ENCODE assay signal across 35 mouse cellular contexts in the genomic region with DNA sequence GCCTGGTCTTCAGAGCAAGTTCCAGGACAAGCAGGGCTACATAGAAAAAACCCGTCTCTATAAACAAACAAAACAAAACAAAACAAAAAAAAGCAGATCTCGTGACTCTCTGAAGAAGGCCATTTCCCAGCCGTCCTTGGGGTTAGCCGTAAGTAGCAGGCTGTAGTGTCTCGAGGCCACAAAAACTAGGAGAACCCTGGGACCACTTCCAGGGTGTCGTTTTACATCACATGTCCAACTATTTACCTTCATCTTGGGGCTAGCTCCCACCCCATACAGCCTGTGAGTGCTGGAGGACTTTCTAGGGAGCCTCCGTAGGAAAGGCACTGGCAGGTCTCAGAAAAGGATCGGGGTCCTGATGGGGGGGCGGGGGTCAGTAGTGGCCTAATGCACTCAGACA. TPM values are rescaled to one million over a fixed set of nuclear protein-coding genes. Genes with fewer than 3 reads are reported as not detected.
DNase-seq lines count a peak whose midpoint lies in the region; ATAC-seq and TF ChIP-seq lines count a peak whose summit lies in the region.
"Had no signal": no experiment of that assay in that cellular context is flagged by ENCODE, and none has a peak within 500 bp of the region (broad histone marks: within the 10 kb centered on the region; RNA-seq: fewer than 3 reads in every experiment).

No protein-coding gene starts in this region.

- no peak overlapping the region for H3K4me3 ChIP-seq in forebrain, embryonic 10.5 days
- no peak overlapping the region for H3K4me3 ChIP-seq in forebrain, embryonic 12.5 days (replicated peaks)
- H3K4me3 ChIP-seq in lung, embryonic 14.5 days (ENCODE audit: low read depth, low read length), result no peak overlapping the region
- no peak overlapping the region for H3K4me3 ChIP-seq in lung, embryonic 15.5 days
- H3K4me3 ChIP-seq in midbrain, embryonic 15.5 days, result no peak overlapping the region
- H3K4me3 ChIP-seq: embryonic facial prominence, embryonic 15.5 days; heart, adult 2 months; heart, embryonic 15.5 days; kidney, embryonic 15.5 days; stomach, embryonic 15.5 days had no signal

- 63% methylated on average over 9 of the region's 9 CpGs for WGBS in forebrain, embryonic 10.5 days
- WGBS in forebrain, embryonic 12.5 days, result 55% methylated on average over 9 of the region's 9 CpGs
- WGBS in lung, embryonic 14.5 days, result 33% methylated on average over 9 of the region's 9 CpGs
- WGBS in lung, embryonic 15.5 days, result 23% methylated on average over 9 of the region's 9 CpGs
- WGBS in midbrain, embryonic 15.5 days, result 66% methylated on average over 9 of the region's 9 CpGs

- H3K36me3 ChIP-seq in forebrain, embryonic 10.5 days (replicated peaks), result no peaks in the 10 kb centered on the region
- no peaks in the 10 kb centered on the region for H3K36me3 ChIP-seq in forebrain, embryonic 12.5 days (replicated peaks)
- H3K36me3 ChIP-seq in lung, embryonic 14.5 days (ENCODE audit: insufficient read depth), result no peaks in the 10 kb centered on the region
- no peaks in the 10 kb centered on the region for H3K36me3 ChIP-seq in lung, embryonic 15.5 days
- no peaks in the 10 kb centered on the region for H3K36me3 ChIP-seq in midbrain, embryonic 15.5 days (replicated peaks)
- H3K36me3 ChIP-seq: embryonic facial prominence, embryonic 15.5 days; G1E; heart, embryonic 15.5 days; kidney, embryonic 15.5 days; stomach, embryonic 15.5 days had no signal

- no peaks in the 10 kb centered on the region for H3K9me3 ChIP-seq in forebrain, embryonic 10.5 days
- no peaks in the 10 kb centered on the region for H3K9me3 ChIP-seq in forebrain, embryonic 12.5 days
- H3K9me3 ChIP-seq in lung, embryonic 14.5 days (ENCODE audit: low read depth, low read length), result no peaks in the 10 kb centered on the region
- H3K9me3 ChIP-seq in lung, embryonic 15.5 days, result no peaks in the 10 kb centered on the region
- no peaks in the 10 kb centered on the region for H3K9me3 ChIP-seq in midbrain, embryonic 15.5 days
- H3K9me3 ChIP-seq: embryonic facial prominence, embryonic 15.5 days; G1E; heart, embryonic 15.5 days; kidney, embryonic 15.5 days; stomach, embryonic 15.5 days had no signal

- H3K9ac ChIP-seq in forebrain, embryonic 12.5 days, result no peak overlapping the region
- no peak overlapping the region for H3K9ac ChIP-seq in lung, embryonic 14.5 days
- no peak overlapping the region for H3K9ac ChIP-seq in lung, embryonic 15.5 days
- no peak overlapping the region for H3K9ac ChIP-seq in midbrain, embryonic 15.5 days
- H3K9ac ChIP-seq: embryonic facial prominence, embryonic 15.5 days; heart, embryonic 15.5 days; kidney, embryonic 15.5 days; liver, embryonic 14.5 days; stomach, embryonic 15.5 days had no signal

- peaks cover 7% of the 10 kb centered on the region for H3K4me1 ChIP-seq in forebrain, embryonic 10.5 days
- H3K4me1 ChIP-seq in forebrain, embryonic 12.5 days, result no peaks in the 10 kb centered on the region
- H3K4me1 ChIP-seq in lung, embryonic 14.5 days (ENCODE audit: insufficient read depth), result peaks cover 5% of the 10 kb centered on the region; the same call in 1 of the 2 replicates
- H3K4me1 ChIP-seq in lung, embryonic 15.5 days, result peaks cover 27% of the 10 kb centered on the region
- H3K4me1 ChIP-seq in midbrain, embryonic 15.5 days, result no peaks in the 10 kb centered on the region
- H3K4me1 ChIP-seq: embryonic facial prominence, embryonic 15.5 days; heart, embryonic 15.5 days; stomach, embryonic 15.5 days had no signal

- no peak for ATAC-seq in forebrain, embryonic 12.5 days (ENCODE audit: low FRiP score)
- ATAC-seq in lung, embryonic 14.5 days (ENCODE audit: insufficient read depth), result peak; percentile 53
- peak; percentile 48; the same call in 1 of the 2 replicates for ATAC-seq in lung, embryonic 15.5 days (ENCODE audit: borderline replicate concordance, extremely low read depth, low FRiP score, low TSS enrichment)
- ATAC-seq in midbrain, embryonic 15.5 days (replicated peaks), result no peak
- ATAC-seq: activated CD4-positive, CD25-positive, alpha-beta regulatory T cell, adult 4 months; forebrain, embryonic 16.5 days; hindbrain, embryonic 16.5 days had no signal

- no peak for TF ChIP-seq CTCF in lung, embryonic 14.5 days (IDR thresholded peaks at IDR 0.05; ENCODE audit: low read depth)

- 0 out of 2 replicates have a peak overlapping the region, but pooled peaks have one; percentile 21 for H3K27ac ChIP-seq in forebrain, embryonic 10.5 days
- no peak overlapping the region for H3K27ac ChIP-seq in forebrain, embryonic 12.5 days
- H3K27ac ChIP-seq in lung, embryonic 14.5 days (ENCODE audit: low read depth), result peak overlapping the region; percentile 21
- H3K27ac ChIP-seq in lung, embryonic 15.5 days, result peak overlapping the region; percentile 81
- no peak overlapping the region for H3K27ac ChIP-seq in midbrain, embryonic 15.5 days
- H3K27ac ChIP-seq: embryonic facial prominence, embryonic 15.5 days; heart, adult 2 months; heart, embryonic 15.5 days; kidney, embryonic 15.5 days; liver, embryonic 14.5 days; stomach, embryonic 15.5 days had no signal

- no peak overlapping the region for H3K4me2 ChIP-seq in forebrain, embryonic 12.5 days
- no peak overlapping the region for H3K4me2 ChIP-seq in lung, embryonic 14.5 days
- H3K4me2 ChIP-seq in lung, embryonic 15.5 days, result 0 out of 2 replicates have a peak overlapping the region, but pooled peaks have one; percentile 5
- H3K4me2 ChIP-seq in midbrain, embryonic 15.5 days, result no peak overlapping the region
- H3K4me2 ChIP-seq: embryonic facial prominence, embryonic 15.5 days; heart, embryonic 15.5 days; kidney, embryonic 15.5 days; midbrain, embryonic 11.5 days; stomach, embryonic 15.5 days had no signal

- no peaks in the 10 kb centered on the region for H3K27me3 ChIP-seq in forebrain, embryonic 10.5 days (ENCODE audit: poor library complexity, severe bottlenecking)
- H3K27me3 ChIP-seq in forebrain, embryonic 12.5 days, result no peaks in the 10 kb centered on the region
- no peaks in the 10 kb centered on the region for H3K27me3 ChIP-seq in lung, embryonic 14.5 days (ENCODE audit: insufficient read depth, low read length)
- no peaks in the 10 kb centered on the region for H3K27me3 ChIP-seq in lung, embryonic 15.5 days
- H3K27me3 ChIP-seq in midbrain, embryonic 15.5 days (replicated peaks), result no peaks in the 10 kb centered on the region; the same call in 1 of the 2 replicates
- H3K27me3 ChIP-seq: CH12.LX; embryonic facial prominence, embryonic 15.5 days; heart, embryonic 15.5 days; kidney, embryonic 15.5 days; stomach, embryonic 15.5 days had no signal

- no peak for DNase-seq in forebrain, embryonic 10.5 days (ENCODE audit: extremely low spot score, low spot score)
- DNase-seq in lung, embryonic 14.5 days, result peak; percentile 49
- DNase-seq in lung, postnatal 14 days, result no peak
- no peak for DNase-seq in layer of hippocampus, postnatal 36 days
- no peak for DNase-seq in Muller cell, postnatal 12 days (ENCODE audit: inconsistent ontology term)
- DNase-seq: B cell, adult 2 months; cerebellum, adult 11-12 months; cerebellum, postnatal 14 days; gastrocnemius, postnatal 25 days; heart, adult 2 months; heart, postnatal 36 days; kidney, postnatal 36 days; thymus, postnatal 4 days had no signal

RNA-seq across cellular contexts. Expression of gene Sftpb, which starts 0.9 kb away (rescaled TPM):
- not detected in 2 replicates for polyA plus RNA-seq in forebrain, embryonic 10.5 days (2016; fragmentation: Nextera tagmentation; extraction: Ambion mirVana)
- not detected in 2 replicates for polyA plus RNA-seq in forebrain, embryonic 12.5 days (2016; fragmentation: Nextera tagmentation; extraction: Ambion mirVana)
- 30.4 and 33.5 TPM in 2 replicates for polyA plus RNA-seq in lung, embryonic 14.5 days (2014; fragmentation: Nextera tagmentation; extraction: Ambion mirVana)
- polyA plus RNA-seq in lung, embryonic 15.5 days (2015; fragmentation: Nextera tagmentation; extraction: Ambion mirVana), result 73.4 and 93.8 TPM in 2 replicates
- total RNA-seq in layer of hippocampus, postnatal 36 days (2021), result not detected
- 0.23 and 0.51 TPM in 2 replicates for polyA plus RNA-seq in midbrain, embryonic 15.5 days (2015; fragmentation: Nextera tagmentation; extraction: Ambion mirVana)
- total RNA-seq: adrenal gland, postnatal 4 days; CH12.LX; G1E; gastrocnemius, postnatal 25 days; heart, adult 2 months; heart, postnatal 36 days; layer of hippocampus, adult 8-10 months; left cerebral cortex, adult 18-20 months; left cerebral cortex, postnatal 25 days; megakaryocyte progenitor cell, adult 5-6 weeks; monocyte, adult 5-6 weeks; neutrophil, adult 5-6 weeks had no signal
- polyA plus RNA-seq: activated CD4-positive, CD25-positive, alpha-beta regulatory T cell, adult 4 months; embryonic facial prominence, embryonic 15.5 days; G1E; kidney, embryonic 15.5 days; limb, embryonic 14.5 days; liver, embryonic 14.5 days; midbrain, embryonic 11.5 days had no signal

RNA-seq across cellular contexts. Expression of gene Usp39, which starts 41.5 kb away (rescaled TPM):
- 90.1 and 91.5 TPM in 2 replicates for polyA plus RNA-seq in forebrain, embryonic 10.5 days (2016; fragmentation: Nextera tagmentation; extraction: Ambion mirVana)
- polyA plus RNA-seq in forebrain, embryonic 12.5 days (2016; fragmentation: Nextera tagmentation; extraction: Ambion mirVana), result 74.0 and 76.4 TPM in 2 replicates
- polyA plus RNA-seq in lung, embryonic 14.5 days (2014; fragmentation: Nextera tagmentation; extraction: Ambion mirVana), result 69.0 and 73.7 TPM in 2 replicates
- polyA plus RNA-seq in lung, embryonic 15.5 days (2015; fragmentation: Nextera tagmentation; extraction: Ambion mirVana), result 45.1 and 49.6 TPM in 2 replicates
- 10 to 100 TPM; 31.3 to 35.8 TPM for total RNA-seq in layer of hippocampus, postnatal 36 days (2021)
- polyA plus RNA-seq in midbrain, embryonic 15.5 days (2015; fragmentation: Nextera tagmentation; extraction: Ambion mirVana), result 41.0 and 41.2 TPM in 2 replicates

RNA-seq across cellular contexts. Expression of gene 0610030E20Rik, which starts 43.6 kb away (rescaled TPM):
- polyA plus RNA-seq in forebrain, embryonic 10.5 days (2016; fragmentation: Nextera tagmentation; extraction: Ambion mirVana), result 28.7 and 29.8 TPM in 2 replicates
- polyA plus RNA-seq in forebrain, embryonic 12.5 days (2016; fragmentation: Nextera tagmentation; extraction: Ambion mirVana), result 28.5 and 30.4 TPM in 2 replicates
- polyA plus RNA-seq in lung, embryonic 14.5 days (2014; fragmentation: Nextera tagmentation; extraction: Ambion mirVana), result 25.5 and 29.7 TPM in 2 replicates
- 27.4 and 28.2 TPM in 2 replicates for polyA plus RNA-seq in lung, embryonic 15.5 days (2015; fragmentation: Nextera tagmentation; extraction: Ambion mirVana)
- total RNA-seq in layer of hippocampus, postnatal 36 days (2021), result 10 to 100 TPM; 16.9 to 17.2 TPM
- 18.7 and 19.4 TPM in 2 replicates for polyA plus RNA-seq in midbrain, embryonic 15.5 days (2015; fragmentation: Nextera tagmentation; extraction: Ambion mirVana)

RNA-seq across cellular contexts. Expression of gene Tmem150a, which starts 51.7 kb away (rescaled TPM):
- polyA plus RNA-seq in forebrain, embryonic 10.5 days (2016; fragmentation: Nextera tagmentation; extraction: Ambion mirVana), result 5.6 and 5.8 TPM in 2 replicates
- 4.0 and 4.1 TPM in 2 replicates for polyA plus RNA-seq in forebrain, embryonic 12.5 days (2016; fragmentation: Nextera tagmentation; extraction: Ambion mirVana)
- polyA plus RNA-seq in lung, embryonic 14.5 days (2014; fragmentation: Nextera tagmentation; extraction: Ambion mirVana), result 10.3 and 10.4 TPM in 2 replicates
- polyA plus RNA-seq in lung, embryonic 15.5 days (2015; fragmentation: Nextera tagmentation; extraction: Ambion mirVana), result 12.1 and 12.2 TPM in 2 replicates
- 10 to 100 TPM in 1 of 2 experiments, 1 to 10 TPM in 1; 8.1 to 10.5 TPM for total RNA-seq in layer of hippocampus, postnatal 36 days (2021)
- 18.5 and 19.9 TPM in 2 replicates for polyA plus RNA-seq in midbrain, embryonic 15.5 days (2015; fragmentation: Nextera tagmentation; extraction: Ambion mirVana)
- total RNA-seq: monocyte, adult 5-6 weeks had no signal

Comparison
In these comparisons a context has a peak if more than half of its experiments do, and no peak if none do; other contexts are left out.
1. H3K27ac ChIP-seq: peak in forebrain, embryonic 10.5 days (single experiment), lung, embryonic 14.5 days (single experiment) and lung, embryonic 15.5 days (single experiment); none in forebrain, embryonic 12.5 days (single experiment) and midbrain, embryonic 15.5 days (single experiment).
2. ATAC-seq: peak in lung, embryonic 14.5 days (single experiment) and lung, embryonic 15.5 days (single experiment); none in forebrain, embryonic 12.5 days (single experiment) and midbrain, embryonic 15.5 days (single experiment).
3. RNA of gene Sftpb, which starts 0.9 kb away (polyA plus RNA-seq): 73.4 to 93.8 TPM in lung, embryonic 15.5 days and 30.4 to 33.5 TPM in lung, embryonic 14.5 days; 0.23 to 0.51 TPM in midbrain, embryonic 15.5 days, not detected in forebrain, embryonic 10.5 days and not detected in forebrain, embryonic 12.5 days; every median in the first group is over 10 times any median in the second.